Mouse (Mus musculus) embryonic fibroblast, embryonic 13.5 days (primary cell): Measurements from ENCODE around the gene Zmym6.

Experiments
- CTCF ChIP-seq: IDR thresholded peaks from 2 replicates; pipeline ENCODE4 v1.5.1; 2011; ENCODE audit warnings: mild to moderate bottlenecking, control low read depth, low read length, moderate library complexity, borderline replicate concordance; ENCODE audit not compliant: insufficient read depth
- POLR2A ChIP-seq: IDR thresholded peaks from 2 replicates; pipeline ENCODE4 v1.6.1; 2011; ENCODE audit warnings: low read depth, mild to moderate bottlenecking, control low read depth, low read length, moderate library complexity

DNA sequence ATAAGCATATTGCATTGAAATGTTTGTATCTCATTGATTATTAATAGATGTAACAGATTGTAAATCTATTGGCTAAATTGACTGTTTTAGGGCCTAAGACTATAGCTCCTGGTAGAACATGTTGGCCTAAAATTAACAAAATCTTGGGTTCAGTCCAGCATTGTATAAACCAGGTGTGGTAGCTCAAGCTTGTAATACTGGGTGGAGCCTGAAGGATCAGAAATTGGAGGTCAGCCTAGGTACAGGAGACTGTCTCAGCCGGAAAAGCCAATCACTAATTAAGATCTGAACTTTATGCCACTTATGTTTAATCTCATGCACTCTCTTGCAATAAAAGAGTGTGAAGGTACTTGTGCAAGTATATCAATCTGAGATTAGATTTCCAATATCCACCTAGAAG lies 8.6 kb downstream of the Zmym6 start:
- TF ChIP-seq CTCF (no peak), POLR2A (no peak)
